Mouse (Mus musculus) limb, embryonic 14.5 days (tissue): ENCODE data around the gene Olfr1291-ps1. TPM values are rescaled to one million over a fixed set of nuclear protein-coding genes. Genes with fewer than 3 reads are reported as not detected.

Experiments used
- ATAC-seq: fragments of 200-750 bp; cut with Nextera tagmentation; 2 replicates; pipeline ENCODE4 v1.8.0; 2017; ENCODE audit warnings: low read depth, moderate number of reproducible peaks, moderate TSS enrichment; ENCODE audit not compliant: low FRiP score
- DNase-seq: peaks from one replicate; pipeline ENCODE4 v3.0.0-alpha.2; 2015; ENCODE audit warnings: low spot score
- H3K27ac ChIP-seq: fragments of 300-500 bp; sonication (generic); replicated peaks from 2 replicates; pipeline ENCODE4 v1.5.1; 2014; ENCODE audit warnings: low read depth, mild to moderate bottlenecking, low read length, moderate library complexity, mixed read lengths
- H3K27me3 ChIP-seq: fragments of 300-500 bp; sonication (generic); 2 replicates; pipeline ENCODE4 v1.6.1; 2014; ENCODE audit warnings: low read length, mixed read lengths; ENCODE audit not compliant: control insufficient read depth, insufficient read depth
- H3K36me3 ChIP-seq: fragments of 300-500 bp; sonication (generic); 2 replicates; pipeline ENCODE4 v1.6.1; 2014; ENCODE audit warnings: mild to moderate bottlenecking, low read length, moderate library complexity, mixed read lengths; ENCODE audit not compliant: control insufficient read depth, insufficient read depth
- H3K4me1 ChIP-seq: fragments of 300-500 bp; sonication (generic); 2 replicates; pipeline ENCODE4 v1.6.1; 2014; ENCODE audit warnings: antibody characterized with exemption, low read length, mixed read lengths; ENCODE audit not compliant: control insufficient read depth, insufficient read depth
- H3K4me2 ChIP-seq: fragments of 300-500 bp; sonication (generic); replicated peaks from 2 replicates; pipeline ENCODE4 v1.6.1; 2014; ENCODE audit warnings: low read depth, mild to moderate bottlenecking, low read length, moderate library complexity; ENCODE audit not compliant: severe bottlenecking
- H3K4me3 ChIP-seq: fragments of 300-500 bp; sonication (generic); replicated peaks from 2 replicates; pipeline ENCODE4 v1.5.1; 2014; ENCODE audit warnings: low read length
- H3K9ac ChIP-seq: fragments of 300-500 bp; sonication (generic); 2 replicates; pipeline ENCODE4 v1.6.1; 2014; ENCODE audit warnings: mild to moderate bottlenecking, low read depth, low read length, moderate library complexity; ENCODE audit not compliant: severe bottlenecking
- H3K9me3 ChIP-seq: fragments of 300-500 bp; sonication (generic); 2 replicates; pipeline ENCODE4 v1.6.1; 2016; ENCODE audit warnings: low read length; ENCODE audit not compliant: control insufficient read depth
- POLR2A ChIP-seq: fragments of 200-500 bp; IDR thresholded peaks from 2 replicates; pipeline ENCODE4 v1.8.0; 2012; ENCODE audit warnings: inconsistent platforms, mild to moderate bottlenecking, moderate library complexity, borderline replicate concordance; ENCODE audit not compliant: insufficient read depth, insufficient read length; ENCODE audit errors: extremely low read depth
- WGBS: fragments of 180-500 bp; shearing (Covaris S2); extraction: QIAGEN DNeasy Blood & Tissue Kit; methylation state at CpG from one replicate; pipeline ENCODE4 v1.1.7; 2014; 5-methylcytosine and 5-hydroxymethylcytosine counted together
- polyA plus RNA-seq, 2 experiments: library from polyadenylated mRNA; depleted of rRNA in 1 of 2; stranded (reverse) in 1 of 2; unstranded in 1 of 2; fragments of >200 nt; fragmentation: Nextera tagmentation in 1 of 2; extraction: Ambion mirVana in 1 of 2; gene quantifications; 2 replicates each; pipeline versions ENCODE4 v1.2.1 to v1.2.3; 2012 to 2014

Gene Olfr1291-ps1
- polyA plus RNA-seq, 2 experiments, result not detected

DNA sequence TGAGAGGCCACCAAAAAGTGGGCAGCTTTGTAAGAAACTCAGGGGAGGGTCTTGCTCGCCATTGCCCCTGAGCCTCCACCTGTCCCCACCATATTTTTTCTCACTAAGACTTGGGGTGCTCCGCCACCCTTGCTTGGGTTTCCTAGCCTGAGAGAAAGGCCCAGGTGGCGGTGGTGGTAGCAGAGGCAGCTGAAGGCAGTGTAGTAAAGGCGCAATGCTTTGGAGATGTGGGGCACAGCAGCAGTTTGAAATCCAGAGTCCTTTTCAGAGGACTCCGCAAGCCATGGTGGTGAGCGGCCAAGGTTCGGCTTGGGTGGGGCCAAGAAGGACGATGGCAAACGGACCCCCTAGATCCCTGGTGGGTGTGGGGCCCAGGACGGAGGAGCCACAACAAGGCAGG is 20.5 kb downstream of the Olfr1291-ps1 start:
- H3K36me3 ChIP-seq, result no peaks in the 10 kb centered on the region
- no peak overlapping the region for H3K27ac ChIP-seq
- ATAC-seq, result no peak
- no peaks in the 10 kb centered on the region for H3K9me3 ChIP-seq
- WGBS, result 89% methylated on average over 10 of the region's 10 CpGs
- no peaks in the 10 kb centered on the region for H3K27me3 ChIP-seq
- no peak overlapping the region for H3K9ac ChIP-seq
- DNase-seq, result no peak
- H3K4me2 ChIP-seq, result no peak overlapping the region
- TF ChIP-seq POLR2A, result no peak
- no peaks in the 10 kb centered on the region for H3K4me1 ChIP-seq
- H3K4me3 ChIP-seq, result no peak overlapping the region

DNA sequence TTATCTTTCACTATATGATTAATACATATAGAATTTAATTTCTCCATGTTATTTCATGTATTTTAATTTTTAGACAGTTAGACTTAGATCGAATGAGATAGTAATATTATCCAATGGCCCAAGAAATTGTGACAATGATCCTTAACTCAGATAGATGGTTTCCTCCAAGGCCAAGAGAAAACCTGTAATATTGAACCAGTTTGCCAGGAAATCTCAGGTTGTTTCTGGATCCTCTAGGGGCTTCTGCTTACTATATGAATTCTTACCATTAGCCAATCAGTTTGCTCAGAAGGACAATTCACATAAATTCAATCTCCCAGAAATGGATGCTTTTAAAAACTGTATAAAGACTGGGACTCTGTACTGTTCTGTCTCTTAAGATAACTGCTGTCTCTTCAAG is 27.9 kb downstream of the Olfr1291-ps1 start, which contains the start of gene Olfr1293-ps:
TSS of gene Olfr1293-ps (plus strand) at position 301 of the 400 bp plus-strand sequence.
- Histone ChIP-seq H3K4me1 (no peaks in the 10 kb centered on the region), H3K9ac (no peak within 1 kb of the TSS), H3K4me2 (no peak within 1 kb of the TSS), H3K9me3 (no peaks in the 10 kb centered on the region), H3K36me3 (no peaks in the 10 kb centered on the region), H3K27ac (no peak within 1 kb of the TSS), H3K27me3 (no peaks in the 10 kb centered on the region), H3K4me3 (no peak within 1 kb of the TSS)
- DNase-seq (no peak), ATAC-seq (no peak)
- WGBS, result 86% methylated on average over 1 of the region's 1 CpGs
- no peak for TF ChIP-seq POLR2A

DNA sequence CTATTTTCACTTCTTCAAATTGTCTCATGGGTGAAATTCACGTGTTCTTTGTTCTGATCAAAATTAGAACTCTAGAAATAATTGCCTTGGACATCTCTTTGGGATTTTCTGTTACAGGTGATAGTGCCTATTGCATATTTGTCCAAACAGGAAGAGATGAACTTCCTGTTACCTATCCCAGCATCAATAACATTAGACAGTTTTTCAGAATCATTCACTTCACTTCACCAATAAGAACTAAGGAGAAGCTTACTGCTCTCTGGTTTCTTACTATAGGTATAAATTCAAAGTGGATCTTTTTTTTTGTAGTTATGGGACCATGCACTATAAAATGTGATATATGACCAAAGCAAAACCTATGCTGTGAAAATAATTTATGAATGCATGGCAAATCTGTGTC is 43.2 kb downstream of the Olfr1291-ps1 start, which contains the start of gene Olfr1294:
TSS of gene Olfr1294 (minus strand) at position 101 of the 400 bp plus-strand sequence.
- Histone ChIP-seq H3K9ac (no peak within 1 kb of the TSS), H3K4me2 (no peak within 1 kb of the TSS), H3K9me3 (no peaks in the 10 kb centered on the region), H3K36me3 (no peaks in the 10 kb centered on the region), H3K4me1 (no peaks in the 10 kb centered on the region), H3K27me3 (no peaks in the 10 kb centered on the region), H3K4me3 (no peak within 1 kb of the TSS), H3K27ac (no peak within 1 kb of the TSS)
- DNase-seq, result no peak
- no peak for TF ChIP-seq POLR2A
- no peak for ATAC-seq
- WGBS, result 52% methylated on average over 1 of the region's 1 CpGs

Other genes with a start within 250 kb of the Olfr1291-ps1 start
- not detected in 2 replicates for gene Olfr1276, start 242.7 kb upstream of the Olfr1291-ps1 start, polyA plus RNA-seq (2012; rRNA removed)
- not detected in 2 replicates for gene Olfr1276, start 242.7 kb upstream of the Olfr1291-ps1 start, polyA plus RNA-seq (2014; fragmentation: Nextera tagmentation; extraction: Ambion mirVana)
- not detected in 2 replicates for gene Olfr1277, start 223.1 kb upstream of the Olfr1291-ps1 start, polyA plus RNA-seq (2012; rRNA removed)
- not detected in 2 replicates for gene Olfr1277, start 223.1 kb upstream of the Olfr1291-ps1 start, polyA plus RNA-seq (2014; fragmentation: Nextera tagmentation; extraction: Ambion mirVana)
- gene Olfr1278, start 207.0 kb upstream of the Olfr1291-ps1 start, polyA plus RNA-seq (2012; rRNA removed), result not detected in 2 replicates
- gene Olfr1278, start 207.0 kb upstream of the Olfr1291-ps1 start, polyA plus RNA-seq (2014; fragmentation: Nextera tagmentation; extraction: Ambion mirVana), result not detected in 2 replicates
- gene Olfr1279, start 196.5 kb upstream of the Olfr1291-ps1 start, polyA plus RNA-seq (2012; rRNA removed), result not detected in 2 replicates
- gene Olfr1279, start 196.5 kb upstream of the Olfr1291-ps1 start, polyA plus RNA-seq (2014; fragmentation: Nextera tagmentation; extraction: Ambion mirVana), result not detected in 2 replicates
- not detected in 2 replicates for gene Olfr1280, start 183.2 kb upstream of the Olfr1291-ps1 start, polyA plus RNA-seq (2012; rRNA removed)
- not detected in 2 replicates for gene Olfr1280, start 183.2 kb upstream of the Olfr1291-ps1 start, polyA plus RNA-seq (2014; fragmentation: Nextera tagmentation; extraction: Ambion mirVana)
- not detected in 2 replicates for gene Olfr1281, start 170.7 kb upstream of the Olfr1291-ps1 start, polyA plus RNA-seq (2012; rRNA removed)
- gene Olfr1281, start 170.7 kb upstream of the Olfr1291-ps1 start, polyA plus RNA-seq (2014; fragmentation: Nextera tagmentation; extraction: Ambion mirVana), result not detected in 2 replicates
- not detected in 2 replicates for gene Olfr1282, start 161.1 kb upstream of the Olfr1291-ps1 start, polyA plus RNA-seq (2012; rRNA removed)
- gene Olfr1282, start 161.1 kb upstream of the Olfr1291-ps1 start, polyA plus RNA-seq (2014; fragmentation: Nextera tagmentation; extraction: Ambion mirVana), result not detected in 2 replicates
- not detected in 2 replicates for gene Olfr1283, start 130.4 kb upstream of the Olfr1291-ps1 start, polyA plus RNA-seq (2012; rRNA removed)
- not detected in 2 replicates for gene Olfr1283, start 130.4 kb upstream of the Olfr1291-ps1 start, polyA plus RNA-seq (2014; fragmentation: Nextera tagmentation; extraction: Ambion mirVana)
- not detected in 2 replicates for gene Olfr1284, start 121.7 kb upstream of the Olfr1291-ps1 start, polyA plus RNA-seq (2012; rRNA removed)
- gene Olfr1284, start 121.7 kb upstream of the Olfr1291-ps1 start, polyA plus RNA-seq (2014; fragmentation: Nextera tagmentation; extraction: Ambion mirVana), result not detected in 2 replicates
- not detected in 2 replicates for gene Olfr1286, start 74.1 kb upstream of the Olfr1291-ps1 start, polyA plus RNA-seq (2012; rRNA removed)
- not detected in 2 replicates for gene Olfr1286, start 74.1 kb upstream of the Olfr1291-ps1 start, polyA plus RNA-seq (2014; fragmentation: Nextera tagmentation; extraction: Ambion mirVana)
- not detected in 2 replicates for gene Olfr1287, start 48.0 kb upstream of the Olfr1291-ps1 start, polyA plus RNA-seq (2012; rRNA removed)
- gene Olfr1287, start 48.0 kb upstream of the Olfr1291-ps1 start, polyA plus RNA-seq (2014; fragmentation: Nextera tagmentation; extraction: Ambion mirVana), result not detected in 2 replicates
- gene Olfr1288, start 23.1 kb upstream of the Olfr1291-ps1 start, polyA plus RNA-seq (2012; rRNA removed), result not detected in 2 replicates
- not detected in 2 replicates for gene Olfr1288, start 23.1 kb upstream of the Olfr1291-ps1 start, polyA plus RNA-seq (2014; fragmentation: Nextera tagmentation; extraction: Ambion mirVana)
- not detected in 2 replicates for gene Olfr1289, start 16.4 kb upstream of the Olfr1291-ps1 start, polyA plus RNA-seq (2012; rRNA removed)
- gene Olfr1289, start 16.4 kb upstream of the Olfr1291-ps1 start, polyA plus RNA-seq (2014; fragmentation: Nextera tagmentation; extraction: Ambion mirVana), result not detected in 2 replicates
- gene Olfr1290, start 3.4 kb upstream of the Olfr1291-ps1 start, polyA plus RNA-seq (2012; rRNA removed), result not detected in 2 replicates
- not detected in 2 replicates for gene Olfr1290, start 3.4 kb upstream of the Olfr1291-ps1 start, polyA plus RNA-seq (2014; fragmentation: Nextera tagmentation; extraction: Ambion mirVana)
- not detected in 2 replicates for gene Olfr1293-ps, start 28.0 kb downstream of the Olfr1291-ps1 start, polyA plus RNA-seq (2012; rRNA removed)
- gene Olfr1293-ps, start 28.0 kb downstream of the Olfr1291-ps1 start, polyA plus RNA-seq (2014; fragmentation: Nextera tagmentation; extraction: Ambion mirVana), result not detected in 2 replicates
- not detected in 2 replicates for gene Olfr1294, start 43.1 kb downstream of the Olfr1291-ps1 start, polyA plus RNA-seq (2012; rRNA removed)
- gene Olfr1294, start 43.1 kb downstream of the Olfr1291-ps1 start, polyA plus RNA-seq (2014; fragmentation: Nextera tagmentation; extraction: Ambion mirVana), result not detected in 2 replicates
- gene Olfr1295, start 72.5 kb downstream of the Olfr1291-ps1 start, polyA plus RNA-seq (2012; rRNA removed), result not detected in 2 replicates
- not detected in 2 replicates for gene Olfr1295, start 72.5 kb downstream of the Olfr1291-ps1 start, polyA plus RNA-seq (2014; fragmentation: Nextera tagmentation; extraction: Ambion mirVana)
- gene Olfr1297, start 129.3 kb downstream of the Olfr1291-ps1 start, polyA plus RNA-seq (2012; rRNA removed), result not detected in 2 replicates
- not detected in 2 replicates for gene Olfr1297, start 129.3 kb downstream of the Olfr1291-ps1 start, polyA plus RNA-seq (2014; fragmentation: Nextera tagmentation; extraction: Ambion mirVana)
- not detected in 2 replicates for gene Olfr1298, start 152.0 kb downstream of the Olfr1291-ps1 start, polyA plus RNA-seq (2012; rRNA removed)
- gene Olfr1298, start 152.0 kb downstream of the Olfr1291-ps1 start, polyA plus RNA-seq (2014; fragmentation: Nextera tagmentation; extraction: Ambion mirVana), result not detected in 2 replicates
- gene Olfr1299, start 164.2 kb downstream of the Olfr1291-ps1 start, polyA plus RNA-seq (2012; rRNA removed), result not detected in 2 replicates
- not detected in 2 replicates for gene Olfr1299, start 164.2 kb downstream of the Olfr1291-ps1 start, polyA plus RNA-seq (2014; fragmentation: Nextera tagmentation; extraction: Ambion mirVana)